Mouse (Mus musculus): Measurements from ENCODE around the gene Vdac1. TPM values are rescaled to one million over a fixed set of nuclear protein-coding genes. Genes with fewer than 3 reads are reported as not detected.

Vdac1 gene
- polyA plus RNA-seq, 1 experiment from 2014 or later: 275 TPM

DNA sequence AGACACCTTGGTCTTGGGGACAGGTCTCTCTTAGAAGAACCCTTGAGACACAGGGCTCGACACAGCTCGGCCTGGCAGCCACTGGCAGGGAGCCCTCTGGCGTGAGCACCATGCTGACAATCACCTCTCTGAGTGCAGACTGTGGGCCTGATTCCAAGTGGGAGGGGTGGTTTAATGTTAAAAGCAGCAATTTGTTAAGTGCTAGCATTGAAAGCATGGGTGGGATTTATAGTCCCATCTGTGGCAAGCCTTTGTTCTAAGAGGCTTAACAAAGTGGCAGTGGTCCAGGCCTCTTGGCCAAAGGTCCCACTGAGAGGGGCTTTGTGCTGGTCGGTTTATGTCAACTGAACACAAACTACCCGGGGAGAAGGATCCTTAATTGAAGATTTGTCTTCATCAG is 70.9 kb downstream of the Vdac1 start:
- Histone ChIP-seq H3K27ac (replicated peaks; ENCODE audit: low read depth, low read length) (no peak overlapping the region), H3K4me3 (replicated peaks; ENCODE audit: low read depth, low read length) (no peak overlapping the region), H3K4me2 (ENCODE audit: low read length) (no peak overlapping the region), H3K9me3 (ENCODE audit: control insufficient read depth, low read length) (no peaks in the 10 kb centered on the region), H3K27me3 (ENCODE audit: control insufficient read depth, insufficient read depth, low read length) (no peaks in the 10 kb centered on the region), H3K4me1 (ENCODE audit: control insufficient read depth, insufficient read depth, low read length) (no peaks in the 10 kb centered on the region), H3K9ac (replicated peaks; ENCODE audit: low read length) (no peak overlapping the region), H3K36me3 (ENCODE audit: control insufficient read depth, insufficient read depth, low read length) (no peaks in the 10 kb centered on the region)
- ATAC-seq (ENCODE audit: low FRiP score, low TSS enrichment) (0 out of 2 replicates have a peak, but pooled peaks have one; percentile 34), DNase-seq (peak; percentile 70)
- WGBS: 53% methylated on average over 5 of the region's 5 CpGs

DNA sequence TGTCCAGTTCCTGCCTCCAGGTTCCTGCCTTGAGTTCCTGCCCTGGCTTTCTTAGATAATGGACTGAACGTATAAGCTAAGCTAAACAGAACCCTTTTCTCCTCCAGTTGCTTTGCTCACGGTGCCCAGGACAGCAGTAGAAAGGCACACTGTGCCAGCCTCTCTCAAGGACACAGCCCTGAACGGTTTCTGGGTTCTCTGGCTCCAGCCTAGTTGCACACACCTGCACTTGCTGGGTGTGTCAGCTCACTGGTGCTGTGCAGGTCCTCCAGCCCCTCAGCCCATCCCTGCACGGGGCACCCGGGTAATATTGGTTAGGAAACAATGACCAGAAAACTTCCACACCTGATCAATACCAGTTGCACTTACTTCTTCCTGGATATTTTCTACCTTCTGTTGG is 71.5 kb downstream of the Vdac1 start:
- Histone ChIP-seq H3K4me3 (replicated peaks; ENCODE audit: low read depth, low read length) (no peak overlapping the region), H3K9ac (replicated peaks; ENCODE audit: low read length) (no peak overlapping the region), H3K4me1 (ENCODE audit: control insufficient read depth, insufficient read depth, low read length) (no peaks in the 10 kb centered on the region), H3K36me3 (ENCODE audit: control insufficient read depth, insufficient read depth, low read length) (no peaks in the 10 kb centered on the region), H3K9me3 (ENCODE audit: control insufficient read depth, low read length) (no peaks in the 10 kb centered on the region), H3K27ac (replicated peaks; ENCODE audit: low read depth, low read length) (no peak overlapping the region), H3K4me2 (ENCODE audit: low read length) (no peak overlapping the region), H3K27me3 (ENCODE audit: control insufficient read depth, insufficient read depth, low read length) (no peaks in the 10 kb centered on the region)
- ATAC-seq (ENCODE audit: low FRiP score, low TSS enrichment) (no peak), DNase-seq (no peak)
- 90% methylated on average over 5 of the region's 5 CpGs for WGBS

DNA sequence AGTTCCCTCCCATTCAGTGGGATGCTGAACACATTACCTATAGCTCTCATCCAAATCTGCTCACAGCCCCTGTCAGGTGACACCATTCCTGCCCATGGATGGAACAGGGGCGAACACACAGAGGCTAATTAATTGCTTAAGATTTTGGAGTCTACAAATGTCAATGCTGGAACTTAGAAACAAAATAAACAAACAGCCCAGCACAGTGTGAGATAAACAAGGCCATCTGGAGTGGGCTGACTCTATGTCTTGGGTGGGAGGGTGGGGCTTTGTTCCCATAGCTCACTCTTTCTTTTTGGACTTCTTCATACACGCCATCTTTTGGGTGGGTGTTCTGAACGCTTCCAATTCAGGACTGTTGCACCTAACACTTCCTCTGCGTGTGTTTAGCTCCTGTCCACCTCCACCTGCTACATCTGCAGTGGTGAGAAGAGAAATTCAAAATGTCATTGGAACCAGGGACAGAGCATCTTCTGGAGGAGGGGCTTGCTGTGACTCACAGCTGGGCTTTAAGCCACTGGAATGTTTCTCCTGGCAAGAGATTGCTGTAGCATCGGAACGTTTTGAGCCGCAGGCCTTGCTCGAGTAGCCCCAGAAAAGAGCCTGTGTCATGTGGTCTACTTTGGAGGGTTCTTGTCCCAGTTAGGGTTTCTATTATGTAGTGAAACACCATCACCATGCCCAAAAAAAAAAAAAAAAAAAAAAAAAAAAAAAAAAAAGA is 72.6 kb downstream of the Vdac1 start:
- no peak overlapping the region for H3K9ac ChIP-seq (replicated peaks; ENCODE audit: low read length)
- DNase-seq (no peak), ATAC-seq (ENCODE audit: low FRiP score, low TSS enrichment) (no peak)
- H3K27ac ChIP-seq (replicated peaks; ENCODE audit: low read depth, low read length): no peak overlapping the region
- WGBS: 86% methylated on average over 8 of the region's 8 CpGs
- no peaks in the 10 kb centered on the region for H3K36me3 ChIP-seq (ENCODE audit: control insufficient read depth, insufficient read depth, low read length)
- H3K4me2 ChIP-seq (ENCODE audit: low read length): no peak overlapping the region
- no peaks in the 10 kb centered on the region for H3K4me1 ChIP-seq (ENCODE audit: control insufficient read depth, insufficient read depth, low read length)
- H3K9me3 ChIP-seq (ENCODE audit: control insufficient read depth, low read length): no peaks in the 10 kb centered on the region
- no peak overlapping the region for H3K4me3 ChIP-seq (replicated peaks; ENCODE audit: low read depth, low read length)
- H3K27me3 ChIP-seq (ENCODE audit: control insufficient read depth, insufficient read depth, low read length): no peaks in the 10 kb centered on the region

DNA sequence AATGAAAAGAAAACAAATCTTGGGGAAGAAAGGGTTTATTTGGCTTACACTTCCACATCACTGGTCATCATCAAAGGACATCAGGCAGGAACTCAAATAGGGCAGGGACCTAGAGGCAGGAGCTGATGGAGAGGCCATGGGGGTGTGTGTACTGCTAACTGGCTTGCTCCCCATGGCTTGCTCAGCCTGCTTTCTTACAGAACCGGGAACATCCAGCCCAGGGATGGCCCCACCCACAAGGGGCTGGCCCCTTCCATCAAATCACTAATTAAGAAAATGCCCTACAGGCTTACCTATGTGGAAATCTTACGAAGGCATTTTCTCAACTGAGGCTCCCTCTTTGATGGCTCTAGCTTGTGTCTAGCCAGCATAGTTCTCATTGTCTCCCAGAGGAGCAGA is 73.1 kb downstream of the Vdac1 start:
- no peak overlapping the region for H3K4me2 ChIP-seq (ENCODE audit: low read length)
- no peak overlapping the region for H3K27ac ChIP-seq (replicated peaks; ENCODE audit: low read depth, low read length)
- no peaks in the 10 kb centered on the region for H3K9me3 ChIP-seq (ENCODE audit: control insufficient read depth, low read length)
- no peak overlapping the region for H3K9ac ChIP-seq (replicated peaks; ENCODE audit: low read length)
- H3K27me3 ChIP-seq (ENCODE audit: control insufficient read depth, insufficient read depth, low read length): no peaks in the 10 kb centered on the region
- ATAC-seq (ENCODE audit: low FRiP score, low TSS enrichment): no peak
- no peak for DNase-seq
- WGBS: 54% methylated on average over 2 of the region's 2 CpGs
- H3K4me3 ChIP-seq (replicated peaks; ENCODE audit: low read depth, low read length): no peak overlapping the region
- H3K4me1 ChIP-seq (ENCODE audit: control insufficient read depth, insufficient read depth, low read length): no peaks in the 10 kb centered on the region
- no peaks in the 10 kb centered on the region for H3K36me3 ChIP-seq (ENCODE audit: control insufficient read depth, insufficient read depth, low read length)

DNA sequence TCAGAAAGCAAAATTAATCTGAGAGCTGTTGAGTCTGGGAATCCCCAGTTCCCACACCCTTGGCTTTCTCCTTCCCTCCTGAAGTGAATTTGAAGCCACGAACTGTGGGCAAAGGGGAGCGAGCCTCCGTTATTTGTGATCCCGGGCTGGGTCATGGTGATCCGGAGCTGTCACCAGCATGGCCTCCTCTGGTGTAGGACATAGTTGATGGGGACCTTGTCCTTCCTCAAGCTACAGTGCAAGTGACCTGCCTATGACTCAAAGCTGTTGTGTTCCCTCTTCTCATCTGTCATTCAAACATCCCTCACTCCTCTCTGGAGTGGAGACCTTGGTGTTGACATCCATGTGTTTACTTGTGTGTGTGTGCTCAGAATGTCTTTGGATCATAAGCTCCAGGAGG is 74.8 kb downstream of the Vdac1 start:
- Histone ChIP-seq H3K9me3 (ENCODE audit: control insufficient read depth, low read length) (no peaks in the 10 kb centered on the region), H3K4me2 (ENCODE audit: low read length) (no peak overlapping the region), H3K9ac (replicated peaks; ENCODE audit: low read length) (no peak overlapping the region), H3K27ac (replicated peaks; ENCODE audit: low read depth, low read length) (no peak overlapping the region), H3K27me3 (ENCODE audit: control insufficient read depth, insufficient read depth, low read length) (no peaks in the 10 kb centered on the region), H3K4me3 (replicated peaks; ENCODE audit: low read depth, low read length) (no peak overlapping the region), H3K36me3 (ENCODE audit: control insufficient read depth, insufficient read depth, low read length) (no peaks in the 10 kb centered on the region), H3K4me1 (ENCODE audit: control insufficient read depth, insufficient read depth, low read length) (no peaks in the 10 kb centered on the region)
- ATAC-seq (ENCODE audit: low FRiP score, low TSS enrichment): no peak
- WGBS: 94% methylated on average over 5 of the region's 5 CpGs
- DNase-seq: no peak

DNA sequence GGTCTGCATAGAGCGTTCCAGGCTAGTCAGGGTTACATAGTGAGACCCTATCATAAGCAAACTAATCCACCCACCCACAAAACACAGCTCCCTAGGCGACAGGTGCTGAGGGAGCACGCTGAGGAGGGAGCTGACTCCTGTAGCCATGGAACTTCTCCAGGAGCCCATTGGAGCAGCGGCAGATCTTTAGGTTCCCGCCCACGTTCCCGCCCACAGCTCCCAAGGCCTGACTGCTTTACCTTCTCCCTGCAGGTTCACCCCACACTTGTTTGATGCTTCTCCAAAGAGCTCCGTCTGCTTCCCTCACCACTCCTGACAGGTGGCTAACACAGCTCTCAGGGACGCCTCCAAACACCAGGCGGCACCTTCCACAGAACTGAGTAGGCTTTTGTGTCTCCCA is 76.5 kb downstream of the Vdac1 start:
- Histone ChIP-seq H3K4me2 (ENCODE audit: low read length) (no peak overlapping the region), H3K9ac (replicated peaks; ENCODE audit: low read length) (no peak overlapping the region), H3K27ac (replicated peaks; ENCODE audit: low read depth, low read length) (no peak overlapping the region), H3K27me3 (ENCODE audit: control insufficient read depth, insufficient read depth, low read length) (no peaks in the 10 kb centered on the region), H3K4me3 (replicated peaks; ENCODE audit: low read depth, low read length) (no peak overlapping the region), H3K9me3 (ENCODE audit: control insufficient read depth, low read length) (no peaks in the 10 kb centered on the region), H3K4me1 (ENCODE audit: control insufficient read depth, insufficient read depth, low read length) (no peaks in the 10 kb centered on the region), H3K36me3 (ENCODE audit: control insufficient read depth, insufficient read depth, low read length) (no peaks in the 10 kb centered on the region)
- no peak for ATAC-seq (ENCODE audit: low FRiP score, low TSS enrichment)
- 28% methylated on average over 10 of the region's 10 CpGs for WGBS
- DNase-seq: no peak

Other genes starting within 250 kb of the Vdac1 start
- gene Olfr1373, start 215.3 kb upstream of the Vdac1 start, polyA plus RNA-seq (2014; fragmentation: Nextera tagmentation; extraction: Ambion mirVana): not detected in 2 replicates
- gene Olfr1371, start 146.9 kb upstream of the Vdac1 start, polyA plus RNA-seq (2014; fragmentation: Nextera tagmentation; extraction: Ambion mirVana): not detected in 2 replicates
- 1,139 and 1,189 TPM in 2 replicates for gene Skp1a, start 128.9 kb upstream of the Vdac1 start, polyA plus RNA-seq (2014; fragmentation: Nextera tagmentation; extraction: Ambion mirVana)
- gene Tcf7, start 77.8 kb upstream of the Vdac1 start, polyA plus RNA-seq (2014; fragmentation: Nextera tagmentation; extraction: Ambion mirVana): 2.8 and 5.8 TPM in 2 replicates
- 80.9 and 138 TPM in 2 replicates for gene 9530068E07Rik, start 35.6 kb downstream of the Vdac1 start, polyA plus RNA-seq (2014; fragmentation: Nextera tagmentation; extraction: Ambion mirVana)

Measured in midbrain, embryonic 14.5 days (tissue).